Mouse (Mus musculus): ENCODE data around the gene Clta. TPM values are rescaled to one million over a fixed set of nuclear protein-coding genes. Genes with fewer than 3 reads are reported as not detected.

Gene Clta
- total RNA-seq (2015) = 302 and 347 TPM in 2 replicates
- total RNA-seq (2017) = 439 and 441 TPM in 2 replicates

DNA sequence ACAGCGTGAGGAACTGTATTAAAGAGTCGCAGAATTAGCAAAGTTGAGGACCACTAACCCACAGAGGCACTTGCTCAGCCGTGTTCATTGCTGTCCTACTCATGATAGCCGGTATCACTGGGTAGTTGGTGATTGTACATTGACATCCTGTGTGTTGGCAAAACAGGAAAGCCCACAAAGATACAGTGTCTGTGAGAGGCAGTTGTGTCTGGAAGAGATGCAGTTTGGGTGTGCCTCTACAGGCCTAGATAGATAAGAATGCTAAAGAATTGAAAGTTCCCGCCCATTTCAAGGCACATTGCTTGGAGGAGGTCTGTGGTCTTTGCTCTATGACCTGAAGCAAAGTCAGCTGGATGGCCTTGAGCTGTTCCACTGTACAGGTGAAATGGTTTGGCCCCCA lies at the start of gene Clta:
Gene Clta (plus strand): TSS at position 327 of the 400 bp plus-strand sequence.
- ATAC-seq (replicated peaks; ENCODE audit: poor library complexity) = peak; percentile 95

DNA sequence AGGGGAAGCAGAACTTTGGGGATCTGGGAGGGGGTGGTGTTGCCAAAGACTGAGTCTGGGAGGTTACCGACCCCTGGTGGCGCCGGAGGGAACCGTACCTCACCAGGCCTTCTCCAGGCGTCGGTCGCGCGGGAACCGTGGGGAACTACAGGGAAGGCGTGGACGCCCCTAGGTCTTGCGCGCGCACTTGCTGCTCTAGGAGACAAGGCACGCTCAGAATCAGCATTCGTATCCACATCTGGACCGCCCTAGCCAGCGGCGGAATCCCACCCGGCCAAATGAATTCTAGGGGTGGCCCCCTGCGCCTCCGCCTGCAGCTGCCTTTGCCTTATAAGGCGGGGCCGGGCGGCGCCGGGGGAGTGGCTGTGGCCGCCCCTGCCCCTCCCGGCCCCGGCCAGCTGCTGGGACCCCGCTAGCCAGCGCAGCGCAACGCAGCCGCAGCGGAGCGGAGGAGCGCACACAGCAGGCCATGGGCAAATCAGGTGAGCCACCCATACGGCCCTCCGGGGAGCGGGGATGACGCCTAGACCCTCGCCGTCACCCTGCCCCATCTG lies 46.9 kb upstream of the Clta start, which contains the start of gene Glipr2:
Gene Glipr2 (plus strand): TSS at position 110 of the 554 bp plus-strand sequence.
- peak; percentile 89 for ATAC-seq (replicated peaks; ENCODE audit: poor library complexity)

DNA sequence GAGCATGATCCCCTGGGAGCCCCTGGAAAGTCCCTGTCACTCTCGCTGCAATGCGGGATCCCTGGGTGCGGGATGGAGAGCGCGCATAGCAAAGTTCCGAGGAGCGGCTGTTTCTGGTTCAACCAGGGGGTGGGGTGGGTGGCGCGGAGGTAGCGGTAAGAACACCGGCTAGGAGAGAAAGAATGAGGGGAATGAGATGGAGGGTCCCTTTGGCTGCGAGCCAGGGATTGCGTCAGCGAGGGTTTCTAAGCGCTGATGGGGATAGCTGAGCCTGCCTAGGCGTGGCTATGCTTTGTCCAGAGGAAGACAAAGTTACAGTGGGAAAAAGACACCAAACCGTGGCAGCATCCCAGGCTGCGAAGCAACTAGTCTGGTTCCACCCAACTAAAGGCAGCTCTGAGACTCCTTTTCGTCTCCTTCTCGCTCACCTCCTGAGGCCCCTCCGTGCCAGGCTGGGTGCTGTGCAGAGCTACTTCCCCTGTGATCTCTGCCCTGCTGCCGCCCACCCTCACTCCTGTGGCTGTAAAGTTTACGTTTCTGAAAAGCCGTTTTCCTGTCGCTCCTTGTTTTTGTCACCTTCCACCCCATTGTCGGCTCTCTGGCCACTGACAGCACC lies 46.3 kb upstream of the Clta start:
- ATAC-seq (replicated peaks; ENCODE audit: poor library complexity) = no peak; the same call in 1 of the 2 replicates

DNA sequence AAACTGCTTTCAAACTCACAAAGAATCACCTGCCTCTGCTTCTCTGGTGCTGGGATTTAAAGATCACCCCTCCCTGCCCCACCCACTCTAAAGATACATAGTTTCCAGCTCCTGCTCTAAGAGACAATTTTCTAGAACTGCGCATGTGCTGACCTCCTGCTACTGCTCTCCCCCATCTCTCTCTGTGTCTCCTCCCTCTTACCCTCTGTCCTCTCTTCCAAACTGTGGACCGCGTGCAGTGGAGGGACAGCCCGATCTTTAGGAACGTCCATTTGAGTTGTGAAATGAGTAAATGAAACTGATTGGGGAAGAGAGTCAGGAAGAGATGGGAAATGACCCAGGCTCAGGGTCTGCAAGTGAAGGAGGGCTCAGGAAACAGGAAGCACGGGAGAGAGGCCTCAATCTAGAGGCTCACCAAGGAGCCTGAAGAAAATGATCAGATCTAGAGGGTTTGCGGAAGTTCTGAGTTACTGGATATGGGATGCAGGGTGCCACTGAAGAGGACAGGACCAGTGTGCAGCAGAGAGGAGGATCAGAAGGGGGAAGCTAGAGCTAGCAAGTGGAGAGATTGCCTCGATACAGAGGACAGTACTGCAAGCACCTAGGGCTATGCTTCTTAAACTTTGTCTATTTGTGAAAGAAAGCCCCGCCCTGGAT lies 44.6 kb upstream of the Clta start:
- peak; percentile 20 for ATAC-seq (replicated peaks; ENCODE audit: poor library complexity)

DNA sequence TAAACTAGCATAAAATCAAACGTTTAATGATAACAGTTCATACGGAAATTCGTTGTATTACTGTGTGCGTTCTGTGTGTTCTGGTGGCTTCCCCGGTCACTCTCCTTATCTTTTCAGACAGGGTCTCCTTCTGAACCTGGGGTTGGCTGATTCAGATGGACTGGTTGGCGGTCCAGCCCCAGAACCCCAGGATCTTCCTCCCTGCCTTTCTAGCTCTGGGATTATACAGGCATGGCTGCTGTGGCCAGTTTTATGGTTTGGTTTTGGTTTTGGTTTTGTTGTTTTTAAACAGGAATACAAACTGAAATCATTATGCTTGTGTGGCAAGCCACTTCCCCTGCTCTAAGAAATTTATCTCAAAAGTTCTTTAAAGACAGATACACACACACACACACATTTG lies 44.0 kb upstream of the Clta start:
- peak; percentile 4; the same call in 1 of the 2 replicates for ATAC-seq (replicated peaks; ENCODE audit: poor library complexity)

DNA sequence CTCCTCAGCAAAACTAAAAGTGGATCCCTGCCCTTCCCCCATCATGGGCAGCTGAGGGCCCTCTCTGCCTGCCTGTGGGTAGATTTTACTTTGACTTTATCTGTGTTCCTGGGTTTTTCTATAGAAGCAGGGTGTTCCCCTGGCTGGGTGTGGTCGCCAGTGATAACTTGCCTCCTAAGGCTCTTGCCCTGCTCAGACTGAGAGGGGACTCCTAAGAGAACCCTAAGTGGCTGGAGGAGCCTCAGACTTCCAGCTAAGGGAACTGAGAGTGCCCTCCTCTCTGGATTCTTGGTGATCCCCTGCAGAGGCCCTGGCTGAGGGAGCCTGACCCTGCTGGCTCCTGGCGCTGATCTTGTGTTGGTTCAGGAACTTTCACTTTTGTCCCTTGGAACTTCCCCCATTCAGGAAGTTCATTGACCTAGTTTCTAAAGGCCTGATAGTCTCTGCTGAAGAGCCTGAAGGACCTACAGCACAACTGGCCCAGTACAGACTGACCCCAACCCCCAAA lies 39.9 kb upstream of the Clta start:
- ATAC-seq (replicated peaks; ENCODE audit: poor library complexity) = peak; percentile 65

DNA sequence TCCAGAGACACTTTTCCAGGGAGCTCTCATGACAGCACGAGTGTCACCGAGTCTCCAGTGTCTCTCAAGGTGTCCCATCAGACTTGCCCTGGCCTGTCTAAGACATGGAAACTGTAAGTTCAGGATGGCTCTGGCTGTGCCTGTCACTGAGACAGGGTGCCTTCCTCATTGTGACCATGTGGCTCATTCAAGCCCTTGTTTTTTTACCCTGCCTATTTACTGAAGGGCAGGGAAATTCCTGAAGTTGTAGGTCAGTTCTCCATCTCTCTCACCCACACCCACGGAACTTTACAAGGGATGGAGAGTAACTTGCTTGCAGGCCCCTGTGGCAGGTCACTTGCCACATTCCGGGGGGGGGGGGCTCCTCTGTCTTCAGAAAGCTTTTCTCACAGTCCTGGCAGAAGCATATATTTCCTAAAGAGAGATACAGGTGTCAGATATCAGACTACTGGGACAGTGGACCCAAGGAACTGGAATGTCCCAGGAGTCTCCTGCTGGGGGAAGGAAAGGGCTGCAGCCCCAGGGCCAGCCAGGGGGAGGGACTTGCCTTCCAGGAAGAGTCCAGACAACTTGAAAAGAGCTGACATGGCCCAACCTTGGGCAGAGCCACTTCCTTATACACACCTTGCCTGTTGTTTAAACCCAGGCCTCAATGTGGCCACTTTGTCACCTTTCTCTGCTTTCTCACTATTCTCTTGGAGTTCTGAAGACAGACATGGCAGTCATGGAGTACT lies 39.1 kb upstream of the Clta start:
- no peak for ATAC-seq (replicated peaks; ENCODE audit: poor library complexity)

DNA sequence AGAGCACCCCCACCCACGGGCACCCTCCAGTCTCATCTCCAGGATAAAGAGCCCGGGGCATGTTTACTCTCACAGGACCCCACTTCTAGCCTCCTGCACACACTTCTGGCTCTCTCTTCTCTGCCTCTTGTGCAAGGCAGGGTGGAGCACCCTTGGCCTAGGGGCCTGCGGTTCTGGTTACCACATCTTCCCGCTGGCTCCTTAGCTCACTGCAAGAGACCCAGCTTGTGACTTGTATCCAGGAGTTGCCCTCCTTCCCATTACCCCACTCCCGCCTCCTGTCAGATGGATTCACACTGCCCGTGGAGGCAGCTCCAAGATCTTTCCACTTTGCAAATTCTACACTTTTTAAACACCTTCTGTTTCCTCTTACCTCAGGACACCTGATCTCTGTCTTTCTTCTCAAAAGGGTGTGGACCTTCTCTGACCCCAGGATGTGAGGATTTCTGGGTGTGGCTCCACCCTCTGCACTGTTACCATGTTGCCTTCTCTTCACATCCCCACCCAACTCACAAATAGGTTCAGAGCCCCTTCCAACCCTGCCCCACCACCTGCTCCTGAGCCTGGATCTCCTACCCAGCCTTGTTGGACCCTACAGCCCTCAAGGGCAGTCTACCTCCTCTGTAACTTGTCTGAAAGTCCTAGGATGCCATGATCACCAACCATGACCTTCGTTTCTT lies 38.3 kb upstream of the Clta start:
- ATAC-seq (replicated peaks; ENCODE audit: poor library complexity) = peak; percentile 76

DNA sequence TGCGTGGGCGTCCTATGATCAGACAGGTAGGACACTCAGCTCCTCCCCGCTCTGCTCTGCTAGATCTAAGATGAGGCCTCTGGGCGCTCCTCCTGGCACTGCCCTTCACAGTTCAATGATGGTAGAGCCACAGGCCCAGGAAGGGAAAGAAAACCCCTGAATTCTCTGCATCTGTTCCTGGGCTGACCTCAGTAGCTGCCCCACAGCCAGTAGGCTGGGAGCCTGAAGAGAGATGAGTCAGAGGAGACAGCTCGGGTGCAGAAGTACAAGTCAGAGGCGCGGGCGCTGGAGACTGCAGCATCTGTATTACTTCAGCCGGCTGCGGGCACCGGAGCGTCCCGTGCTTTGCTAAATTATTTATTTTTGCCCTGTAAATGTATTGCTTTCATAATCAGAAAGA lies 35.6 kb upstream of the Clta start:
- ATAC-seq (replicated peaks; ENCODE audit: poor library complexity) = no peak

DNA sequence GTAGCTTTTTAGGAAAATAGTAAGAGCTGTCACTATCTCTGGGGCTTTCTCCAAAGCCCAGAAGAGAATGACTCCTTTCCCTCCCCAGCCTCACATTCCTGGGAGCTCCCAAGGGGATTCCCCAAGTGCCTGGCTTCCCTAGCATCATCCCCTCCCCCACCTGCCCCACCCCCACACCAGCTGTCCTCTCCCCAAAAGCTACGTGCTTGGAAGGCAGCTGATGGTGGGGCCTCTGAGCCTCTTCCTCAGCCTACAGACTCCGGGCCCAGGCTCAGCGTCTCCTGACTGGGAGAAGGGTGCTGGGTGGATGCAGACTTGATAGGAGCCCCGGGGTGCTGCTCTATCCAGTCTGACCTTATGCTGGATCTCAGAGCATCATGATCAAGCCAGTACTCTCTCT lies 34.9 kb upstream of the Clta start:
- no peak for ATAC-seq (replicated peaks; ENCODE audit: poor library complexity)

DNA sequence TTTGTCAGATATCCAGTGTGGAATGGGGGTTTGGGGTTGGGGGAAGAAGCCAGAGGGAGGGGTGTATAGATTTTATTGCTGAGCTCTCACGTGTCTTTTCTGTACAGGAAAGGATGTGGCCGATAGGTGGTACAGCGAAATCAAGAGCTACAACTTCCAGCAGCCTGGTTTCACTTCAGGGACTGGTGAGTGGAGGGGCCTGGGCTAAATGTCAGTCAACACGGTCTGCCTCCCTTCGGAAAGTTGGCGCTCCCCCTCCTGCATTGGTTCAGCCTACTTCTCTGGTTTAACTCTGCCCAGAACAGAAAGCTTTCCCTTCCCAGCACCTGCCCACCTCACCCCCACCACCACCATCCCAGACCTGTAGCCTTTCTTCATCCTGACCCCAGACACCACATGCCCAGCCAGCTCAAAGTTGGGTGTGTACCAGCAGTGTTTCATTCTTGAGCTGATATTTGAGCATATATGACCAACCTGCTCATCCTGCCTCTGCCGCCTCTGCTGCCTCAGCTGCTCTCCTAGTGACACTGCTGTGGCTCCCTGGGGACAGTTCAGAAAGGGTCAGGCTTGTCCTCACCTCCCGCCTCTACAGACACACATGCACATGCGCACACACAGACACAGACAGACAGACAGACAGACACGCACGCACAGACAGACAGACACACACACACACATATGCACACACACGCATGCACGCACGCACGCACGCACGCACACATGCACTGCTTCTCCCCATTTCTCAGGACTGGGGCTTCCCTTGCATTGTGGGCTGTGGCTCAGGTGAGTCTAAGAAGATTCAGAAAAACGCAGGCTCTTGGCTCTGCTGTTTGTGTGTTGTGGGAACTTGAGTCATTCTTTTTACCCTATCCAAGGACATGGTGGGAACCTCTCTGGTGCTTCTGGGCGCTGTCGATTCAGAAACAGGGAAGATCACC lies 33.6 kb upstream of the Clta start:
- ATAC-seq (replicated peaks; ENCODE audit: poor library complexity) = no peak

DNA sequence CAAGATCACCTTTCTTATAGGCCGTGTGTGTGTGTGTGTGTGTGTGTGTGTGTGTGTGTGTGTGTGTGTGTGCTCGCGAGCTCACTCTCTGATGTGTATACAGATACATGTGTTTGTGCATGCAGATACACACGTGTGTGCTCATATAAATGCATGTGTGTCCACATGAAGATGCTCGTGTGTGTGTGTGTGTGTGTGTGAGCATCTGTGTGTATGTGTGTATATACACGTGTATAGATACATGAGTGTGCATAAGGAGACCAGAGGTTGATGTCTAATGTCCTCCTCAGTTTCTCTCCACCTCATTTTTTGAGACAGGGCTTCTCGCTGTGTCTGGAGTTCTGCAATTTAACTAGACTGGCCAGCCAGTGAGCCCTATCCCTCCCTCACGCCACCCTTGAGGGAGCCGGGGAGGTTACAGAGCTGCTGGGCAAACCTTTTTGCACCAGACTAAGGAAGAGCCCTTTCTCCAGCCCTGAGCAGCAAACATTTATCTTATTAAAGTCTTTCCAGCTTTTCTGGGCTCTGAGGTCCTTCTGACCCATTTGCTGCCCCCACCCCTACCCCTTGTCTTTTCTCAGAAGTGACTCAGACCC lies 32.6 kb upstream of the Clta start:
- no peak for ATAC-seq (replicated peaks; ENCODE audit: poor library complexity)

DNA sequence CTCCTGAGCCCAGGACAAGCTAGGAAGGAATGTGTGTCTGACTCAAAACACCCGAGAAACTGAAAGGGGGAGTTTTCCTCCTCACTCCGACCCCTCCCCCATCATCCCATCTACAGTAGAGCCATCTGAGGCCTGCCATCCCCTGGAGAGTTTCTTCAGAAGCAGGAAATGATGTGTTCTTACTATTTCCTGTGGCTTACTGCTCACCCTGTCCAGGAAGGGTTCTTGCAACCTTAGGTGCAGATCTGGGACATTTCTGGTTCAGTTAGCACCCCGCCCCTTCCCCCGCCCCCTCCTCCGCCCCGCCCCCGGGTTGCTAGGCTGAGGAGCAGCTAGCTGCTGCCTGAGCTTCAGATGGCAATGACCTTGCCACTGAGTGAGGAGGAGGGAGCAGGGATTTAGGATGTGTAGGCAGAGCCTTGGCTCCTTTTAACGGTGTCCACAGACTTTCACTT lies 32.1 kb upstream of the Clta start:
- peak; percentile 82 for ATAC-seq (replicated peaks; ENCODE audit: poor library complexity)

DNA sequence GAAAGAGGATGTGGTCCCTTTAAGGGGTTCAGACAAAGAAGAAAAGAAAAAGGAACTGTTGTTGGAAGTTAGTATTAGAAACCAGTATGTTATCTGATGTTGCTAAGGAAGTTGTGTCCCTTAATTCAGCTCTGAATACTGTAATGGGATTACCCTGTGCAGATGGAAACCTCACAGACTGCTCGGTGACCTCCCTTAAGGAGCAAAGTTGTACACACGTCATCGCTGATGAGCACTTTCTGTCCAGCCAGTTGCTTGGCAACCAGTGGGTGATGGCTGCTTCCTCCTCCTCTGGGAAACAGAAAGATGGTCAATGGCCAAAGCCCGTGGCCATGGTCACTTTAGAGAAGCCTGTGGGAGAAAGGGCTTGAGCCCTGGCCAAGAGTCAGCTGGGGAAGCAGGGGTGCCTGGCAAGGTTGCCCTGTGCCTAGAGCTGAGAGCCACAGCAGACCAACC lies 30.7 kb upstream of the Clta start:
- peak; percentile 66 for ATAC-seq (replicated peaks; ENCODE audit: poor library complexity)

DNA sequence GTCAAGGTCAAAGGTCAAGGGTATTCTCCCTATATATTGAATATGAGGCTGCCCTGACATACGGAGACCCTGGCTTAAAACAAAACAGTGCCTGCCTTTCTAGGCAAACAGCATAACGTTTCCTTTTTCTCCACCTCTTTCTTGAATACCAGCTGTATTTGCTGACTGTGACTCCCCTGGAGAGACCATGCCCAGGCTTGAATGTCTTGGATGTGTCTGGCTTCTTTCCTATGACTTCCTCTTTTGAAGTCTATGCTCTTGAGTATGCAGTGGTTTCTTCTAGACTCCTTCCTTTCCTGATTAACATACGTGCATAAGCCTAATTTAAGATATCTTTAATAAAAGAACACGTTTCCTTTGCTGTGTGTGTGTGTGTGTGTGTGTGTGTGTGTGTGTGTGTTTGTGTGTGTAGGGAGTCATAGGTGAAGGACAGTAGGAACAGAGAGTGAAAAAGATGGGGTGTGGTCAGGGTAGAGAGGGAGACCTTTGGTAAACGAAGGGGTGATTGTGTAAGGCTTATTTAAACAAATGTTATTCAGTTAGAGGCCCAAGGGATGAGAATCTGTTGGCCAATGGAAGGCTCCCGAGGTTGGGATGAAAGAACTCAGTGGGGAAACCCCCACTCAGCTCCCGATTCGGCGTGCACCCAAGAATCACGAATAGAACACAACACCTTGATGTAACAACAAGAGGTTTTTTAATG lies 29.2 kb upstream of the Clta start:
- peak; percentile 26; the same call in 1 of the 2 replicates for ATAC-seq (replicated peaks; ENCODE audit: poor library complexity)

DNA sequence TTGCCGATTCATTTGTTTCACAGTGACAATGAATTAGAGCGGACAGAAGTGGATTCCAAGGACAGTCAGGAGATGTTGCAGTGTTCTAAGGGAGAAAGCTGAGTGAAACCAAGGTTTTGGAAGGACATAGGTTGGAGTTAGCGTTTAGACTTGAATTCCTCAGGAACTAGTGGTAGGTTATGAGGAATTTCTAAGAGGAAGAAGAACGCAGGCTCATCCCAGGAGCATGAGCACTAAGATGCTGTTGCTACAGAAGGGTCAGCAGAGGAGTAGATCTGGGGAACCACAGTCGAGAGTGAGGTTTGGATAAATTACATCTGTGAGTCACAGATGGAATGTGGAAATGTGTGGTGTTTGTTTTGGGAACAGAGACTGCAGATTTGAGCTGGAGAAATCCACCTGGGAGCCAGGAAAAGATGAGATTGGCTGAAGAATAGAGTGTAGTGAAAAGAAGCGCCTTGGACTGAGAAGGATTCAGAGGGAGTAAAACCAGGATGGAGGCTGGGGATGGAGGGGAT lies 28.0 kb upstream of the Clta start:
- no peak for ATAC-seq (replicated peaks; ENCODE audit: poor library complexity)

DNA sequence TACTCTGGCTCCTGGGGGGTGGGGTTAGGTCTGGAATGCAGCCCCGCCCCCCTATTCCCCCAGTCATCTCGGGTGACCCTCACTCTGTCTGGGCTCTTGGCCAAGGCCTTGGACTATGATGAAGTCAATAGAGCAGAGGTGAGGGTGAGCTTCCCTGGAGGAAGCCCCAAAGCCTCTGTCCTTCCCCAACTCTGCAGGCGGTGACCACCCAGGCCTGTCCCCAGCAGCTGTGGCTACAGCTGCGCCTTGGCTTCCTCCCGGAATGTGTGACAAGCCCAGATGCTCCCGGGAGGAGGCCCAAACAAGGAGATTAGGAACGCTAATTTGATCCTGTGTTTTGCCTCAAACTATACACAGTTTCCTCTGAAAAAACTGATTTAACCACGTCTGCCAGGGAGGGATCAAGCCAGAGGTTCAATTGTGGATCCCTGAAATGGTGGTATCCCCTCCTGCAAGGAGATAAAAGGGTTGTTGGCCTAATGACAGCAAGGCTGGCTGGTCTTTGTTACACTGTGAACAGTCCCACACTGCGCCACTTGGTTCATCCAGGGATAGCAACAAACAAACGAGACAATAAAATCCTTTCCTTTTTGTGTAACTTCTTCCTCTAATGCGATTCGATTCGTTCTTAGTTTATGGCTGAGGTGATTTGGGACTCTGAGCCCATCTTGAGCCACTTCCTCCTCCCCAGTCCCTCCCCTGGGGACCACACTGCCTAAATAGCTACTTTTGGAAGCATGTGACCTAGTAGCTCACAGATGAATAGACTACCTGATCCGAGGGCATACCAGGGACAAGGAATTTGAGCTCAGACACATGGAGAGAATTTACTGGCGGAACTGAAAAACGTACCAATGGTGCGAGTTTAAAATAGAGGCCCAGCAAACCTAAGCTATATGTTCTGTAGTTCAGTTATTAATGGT lies 25.5 kb upstream of the Clta start:
- ATAC-seq (replicated peaks; ENCODE audit: poor library complexity) = no peak

Data from megakaryocyte progenitor cell, adult 5-6 weeks (primary cell).